Mouse (Mus musculus) cortical plate, adult 2 months (tissue): ENCODE results near the gene B3galt1.

Experiments
- CTCF ChIP-seq: fragments of 200-500 bp; IDR thresholded peaks from 2 replicates; pipeline ENCODE4 v1.5.1; 2011; ENCODE audit warnings: mild to moderate bottlenecking, control low read depth, low read length; ENCODE audit not compliant: insufficient read depth; ENCODE audit errors: extremely low read depth
- POLR2A ChIP-seq: fragments of 200-500 bp; IDR thresholded peaks from 2 replicates; pipeline ENCODE4 v1.6.1; 2011; ENCODE audit warnings: mild to moderate bottlenecking, low read length, control low read depth; ENCODE audit not compliant: insufficient read depth; ENCODE audit errors: extremely low read depth

GRCm38 (mm10) chr2:68171306-68171705 lies 605.6 kb downstream of the B3galt1 start:
- TF ChIP-seq CTCF (no peak), POLR2A (no peak)
